Mouse (Mus musculus) CH12.LX (cell line): ENCODE data around the gene Rhobtb1. TPM values are rescaled to one million over a fixed set of nuclear protein-coding genes. Genes with fewer than 3 reads are reported as not detected.

Experiments used
- DNase-seq: peaks from one replicate; pipeline ENCODE4 v3.0.0-alpha.2; 2013; ENCODE audit errors: extremely low read depth
- H3K27ac ChIP-seq: 2 replicates; pipeline ENCODE4 v1.5.1; 2012; ENCODE audit warnings: low read depth, mild to moderate bottlenecking, control low read depth, moderate library complexity; ENCODE audit not compliant: insufficient read depth
- H3K27me3 ChIP-seq: replicated peaks from 2 replicates; pipeline ENCODE3; 2012; ENCODE audit warnings: inconsistent platforms
- H3K36me3 ChIP-seq, 2 experiments: replicated peaks in 1 of 2; 2 replicates each; pipeline versions ENCODE3 to v1.6.1; 2012; ENCODE audit warnings: inconsistent platforms in 1 of 2, low read length in 1 of 2, mild to moderate bottlenecking in 1 of 2, mixed read lengths in 1 of 2, moderate library complexity in 1 of 2; ENCODE audit not compliant: control insufficient read depth in 1 of 2, insufficient read depth in 1 of 2
- H3K4me1 ChIP-seq, 2 experiments: 2 replicates each; pipeline ENCODE4 v1.6.1; 2012; ENCODE audit warnings: inconsistent platforms in 1 of 2, moderate library complexity in 1 of 2; ENCODE audit not compliant: insufficient read depth in 2 of 2, control insufficient read depth in 1 of 2
- H3K4me2 ChIP-seq: 2 replicates; pipeline ENCODE4 v1.6.1; 2012; ENCODE audit warnings: low read depth, mild to moderate bottlenecking, control low read depth; ENCODE audit not compliant: poor library complexity, insufficient read depth, severe bottlenecking
- H3K4me3 ChIP-seq, 3 experiments: fragments of 150-350 bp in 1 of 3; sonication (generic) in 1 of 3; replicated peaks in 1 of 3; 2 replicates each; pipeline versions ENCODE3 to v1.5.1; 2011 to 2012; ENCODE audit warnings: low read depth in 2 of 3, low read length in 2 of 3, mild to moderate bottlenecking in 2 of 3, moderate library complexity in 2 of 3, control low read depth in 1 of 3, improper control_type of control experiment in 1 of 3, inconsistent platforms in 1 of 3, mixed read lengths in 1 of 3; ENCODE audit not compliant: poor library complexity in 1 of 3
- H3K79me2 ChIP-seq: replicated peaks from 2 replicates; pipeline ENCODE4 v1.6.1; 2012; ENCODE audit warnings: mild to moderate bottlenecking, moderate library complexity; ENCODE audit not compliant: control insufficient read depth, poor library complexity, insufficient read depth, severe bottlenecking; ENCODE audit errors: extremely low read depth
- H3K9ac ChIP-seq: 2 replicates; pipeline ENCODE4 v1.6.1; 2012; ENCODE audit warnings: low read depth, mild to moderate bottlenecking, control low read depth, moderate library complexity; ENCODE audit not compliant: insufficient read depth
- H3K9me3 ChIP-seq: replicated peaks from 2 replicates; pipeline ENCODE3; 2012; ENCODE audit warnings: low read length, inconsistent platforms, mixed read lengths
- BHLHE40 ChIP-seq: IDR thresholded peaks from 2 replicates; pipeline ENCODE4 v1.6.1; 2011; ENCODE audit warnings: mild to moderate bottlenecking, low read depth, low read length, improper control_type of control experiment
- CHD1 ChIP-seq: IDR thresholded peaks from 2 replicates; pipeline ENCODE4 v1.6.1; 2012; ENCODE audit warnings: low read depth, low read length, improper control_type of control experiment, inconsistent platforms
- CHD2 ChIP-seq: IDR thresholded peaks from 2 replicates; pipeline ENCODE4 v1.6.1; 2011; ENCODE audit warnings: low read length, improper control_type of control experiment
- ELF1 ChIP-seq: IDR thresholded peaks from 2 replicates; pipeline ENCODE4 v1.6.1; 2014; ENCODE audit warnings: low read depth, mild to moderate bottlenecking, inconsistent platforms, low read length, improper control_type of control experiment
- EP300 ChIP-seq: IDR thresholded peaks from 2 replicates; pipeline ENCODE4 v1.6.1; 2011; ENCODE audit warnings: low read length, improper control_type of control experiment
- ETS1 ChIP-seq: conservative IDR thresholded peaks from 2 replicates; pipeline ENCODE4 v1.6.1; 2012; ENCODE audit warnings: low read depth, mild to moderate bottlenecking, inconsistent platforms, low read length, improper control_type of control experiment, moderate library complexity
- GABPA ChIP-seq: IDR thresholded peaks from 2 replicates; pipeline ENCODE4 v1.6.1; 2012; ENCODE audit warnings: low read depth, low read length, improper control_type of control experiment, inconsistent platforms; ENCODE audit not compliant: insufficient replicate concordance
- HCFC1 ChIP-seq: IDR thresholded peaks from 2 replicates; pipeline ENCODE4 v1.6.1; 2012; ENCODE audit warnings: low read depth, mild to moderate bottlenecking, inconsistent platforms, low read length, improper control_type of control experiment
- IRF4 ChIP-seq: IDR thresholded peaks from 2 replicates; pipeline ENCODE4 v1.6.1; 2014; ENCODE audit warnings: low read depth, mild to moderate bottlenecking, inconsistent platforms, low read length, improper control_type of control experiment
- JUN ChIP-seq: IDR thresholded peaks from 2 replicates; pipeline ENCODE4 v1.6.1; 2011; ENCODE audit warnings: low read depth, mild to moderate bottlenecking, low read length, improper control_type of control experiment, moderate library complexity; ENCODE audit not compliant: insufficient read depth
- MAX ChIP-seq: IDR thresholded peaks from 2 replicates; pipeline ENCODE4 v1.6.1; 2011; ENCODE audit warnings: low read length, improper control_type of control experiment
- MEF2A ChIP-seq: IDR thresholded peaks from 2 replicates; pipeline ENCODE4 v1.6.1; 2014; ENCODE audit warnings: low read depth, mild to moderate bottlenecking, inconsistent platforms, low read length, improper control_type of control experiment, borderline replicate concordance
- MXI1 ChIP-seq: IDR thresholded peaks from 2 replicates; pipeline ENCODE4 v1.6.1; 2011; ENCODE audit warnings: mild to moderate bottlenecking, low read depth, low read length, improper control_type of control experiment
- NELFE ChIP-seq: IDR thresholded peaks from 2 replicates; pipeline ENCODE4 v1.6.1; 2011; ENCODE audit warnings: low read depth, low read length, improper control_type of control experiment
- NRF1 ChIP-seq: IDR thresholded peaks from 2 replicates; pipeline ENCODE4 v1.6.1; 2014; ENCODE audit warnings: low read depth, mild to moderate bottlenecking, inconsistent platforms, low read length, improper control_type of control experiment, moderate library complexity
- PAX5 ChIP-seq: IDR thresholded peaks from 2 replicates; pipeline ENCODE4 v1.6.1; 2012; ENCODE audit warnings: low read length, inconsistent platforms, mixed read lengths
- POLR2A ChIP-seq: IDR thresholded peaks from 2 replicates; pipeline ENCODE4 v1.6.1; 2011; ENCODE audit warnings: low read depth, mild to moderate bottlenecking, improper control_type of control experiment, low read length
- SIN3A ChIP-seq: IDR thresholded peaks from 2 replicates; pipeline ENCODE4 v1.6.1; 2012; ENCODE audit warnings: low read length, improper control_type of control experiment, inconsistent platforms
- TCF12 ChIP-seq: IDR thresholded peaks from 2 replicates; pipeline ENCODE4 v1.6.1; 2014; ENCODE audit warnings: low read depth, mild to moderate bottlenecking, inconsistent platforms, low read length, improper control_type of control experiment
- UBTF ChIP-seq: IDR thresholded peaks from 2 replicates; pipeline ENCODE4 v1.6.1; 2012; ENCODE audit warnings: low read depth, mild to moderate bottlenecking, inconsistent platforms, low read length, improper control_type of control experiment, moderate library complexity
- ZKSCAN1 ChIP-seq: IDR thresholded peaks from 2 replicates; pipeline ENCODE4 v1.6.1; 2012; ENCODE audit warnings: low read depth, inconsistent platforms, low read length, improper control_type of control experiment, borderline replicate concordance
- dilution Hi-C: fragments of 300-500 bp; cut with MboI; formaldehyde crosslinking; loops from 2 replicates; pipeline ENCODE4 v1.14.3; 2020; ENCODE audit warnings: low sequenced_read_pairs; ENCODE audit not compliant: extremely low pct_unique_long_range_greater_than_20kb, extremely low pct_ligation_motif_present
- in situ Hi-C: fragments of 300-500 bp; cut with MboI; formaldehyde crosslinking; loops from 3 replicates; pipeline ENCODE4 v1.14.3; 2019; ENCODE audit warnings: low sequenced_read_pairs, low pct_ligation_motif_present, low pct_unique_long_range_greater_than_20kb, mixed read lengths
- polyA plus RNA-seq: library from polyadenylated mRNA; unstranded; fragments of >175 nt; gene quantifications from 2 replicates; pipeline ENCODE4 v1.2.1, GENCODE M21; 2012; ENCODE audit warnings: low read depth; ENCODE audit not compliant: insufficient read length
- total RNA-seq, 2 experiments: library from RNA; depleted of rRNA; stranded (reverse); fragments of 300-350 nt in 1 of 2; fragments of >200 nt in 1 of 2; gene quantifications; 2 replicates each; pipeline ENCODE4 v1.2.3; 2012 to 2014

Gene Rhobtb1
- total and polyA plus RNA-seq, 3 experiments, result 3.1 to 12.2 (median 3.4) TPM

GRCm38 (mm10) chr10:69212542-69213440 is 61.6 kb downstream of the Rhobtb1 start, which contains the start of gene A930033H14Rik:
TSS of gene A930033H14Rik (minus strand) at chr10:69213098.
- peak within 1 kb of the TSS; percentile 86 for H3K4me2 ChIP-seq
- peak within 1 kb of the TSS; percentile 73 for H3K9ac ChIP-seq
- peak; percentile 68 for DNase-seq
- no peaks in the 10 kb centered on the region for H3K79me2 ChIP-seq
- peaks cover 14 to 40% of the 10 kb centered on the region in 2 experiments for H3K4me1 ChIP-seq
- peak within 1 kb of the TSS; percentile 64 to 76 (median 75) for H3K4me3 ChIP-seq
- peaks cover 0 to 11% of the 10 kb centered on the region in 2 experiments for H3K36me3 ChIP-seq
- H3K27me3 ChIP-seq, result peaks cover 6% of the 10 kb centered on the region
- TF ChIP-seq SIN3A (peak; percentile 78; the same call in 1 of the 2 replicates), HCFC1 (peak; percentile 39), POLR2A (peak; percentile 58; the same call in 1 of the 2 replicates), ELF1 (0 out of 2 replicates have a peak, but pooled peaks have one; percentile 34), NELFE (peak; percentile 54; the same call in 1 of the 2 replicates), ZKSCAN1 (no peak), JUN (no peak), CHD2 (no peak), TCF12 (peak; percentile 75), MAX (peak; percentile 11; the same call in 1 of the 2 replicates), ETS1 (peak; percentile 6; the same call in 1 of the 2 replicates), PAX5 (no peak), IRF4 (peak; percentile 46; the same call in 1 of the 2 replicates), CHD1 (peak; percentile 5; the same call in 1 of the 2 replicates), MXI1 (peak; percentile 67), BHLHE40 (peak; percentile 83), MEF2A (peak; percentile 90), EP300 (no peak), NRF1 (peak; percentile 57), GABPA (no peak), UBTF (peak; percentile 78)
- H3K27ac ChIP-seq, result peak within 1 kb of the TSS; percentile 80
- H3K9me3 ChIP-seq, result peaks cover 8% of the 10 kb centered on the region
- in situ Hi-C loops, result no loop called here
- dilution Hi-C loops, result no loop called here
